Comparison of ENCODE assay signal across 8 mouse cellular contexts in genomic region chr8:76901430-76902204, GRCm38 (mm10). TPM values are rescaled to one million over a fixed set of nuclear protein-coding genes. Genes with fewer than 3 reads are reported as not detected.
DNase-seq lines count a peak whose midpoint lies in the region; ATAC-seq and TF ChIP-seq lines count a peak whose summit lies in the region.

No protein-coding gene starts in this region.

- no peaks in the 10 kb centered on the region for H3K36me3 ChIP-seq in hindbrain, embryonic 11.5 days (ENCODE audit: control insufficient read depth, insufficient read depth, low read length)
- no peaks in the 10 kb centered on the region for H3K36me3 ChIP-seq in lung, embryonic 16.5 days (ENCODE audit: control insufficient read depth, insufficient read depth, low read length)
- H3K36me3 ChIP-seq in thymus, adult 2 months (ENCODE audit: control insufficient read depth, insufficient read depth, low read length) = no peaks in the 10 kb centered on the region

- peaks cover 20% of the 10 kb centered on the region for H3K27me3 ChIP-seq in hindbrain, embryonic 11.5 days (ENCODE audit: control insufficient read depth, insufficient read depth, low read length)
- H3K27me3 ChIP-seq in lung, embryonic 16.5 days (ENCODE audit: control insufficient read depth, insufficient read depth, low read depth, low read length) = peaks cover 34% of the 10 kb centered on the region
- peaks cover 16% of the 10 kb centered on the region; the same call in 1 of the 2 replicates for H3K27me3 ChIP-seq in thymus, adult 2 months (ENCODE audit: control insufficient read depth, insufficient read depth, low read length)

- peak overlapping the region; percentile 57 for H3K4me3 ChIP-seq in hindbrain, embryonic 11.5 days (ENCODE audit: low read depth, low read length)
- H3K4me3 ChIP-seq in lung, embryonic 16.5 days (ENCODE audit: low read length) = peak overlapping the region; percentile 73
- peak overlapping the region; percentile 32 for H3K4me3 ChIP-seq in thymus, adult 2 months (ENCODE audit: control insufficient read depth, insufficient read depth, low read length)

- H3K4me2 ChIP-seq in hindbrain, embryonic 11.5 days (replicated peaks; ENCODE audit: low read depth, low read length) = peak overlapping the region; percentile 99
- peak overlapping the region; percentile 100 for H3K4me2 ChIP-seq in lung, embryonic 16.5 days (ENCODE audit: low read depth, low read length)

- WGBS in hindbrain, embryonic 11.5 days = under 1% methylated on average over 33 of the region's 41 CpGs
- under 1% methylated on average over 41 of the region's 41 CpGs for WGBS in lung, embryonic 16.5 days
- under 1% methylated on average over 41 of the region's 41 CpGs for WGBS in thymus, adult 2 months

- TF ChIP-seq CTCF in thymus, adult 2 months (IDR thresholded peaks at IDR 0.05; ENCODE audit: borderline replicate concordance, control insufficient read depth, extremely low read depth, insufficient read depth, low read length, poor library complexity) = no peak

- no peak overlapping the region for H3K27ac ChIP-seq in hindbrain, embryonic 11.5 days (ENCODE audit: low read depth, low read length)
- H3K27ac ChIP-seq in lung, embryonic 16.5 days (ENCODE audit: low read length) = no peak overlapping the region
- no peak overlapping the region for H3K27ac ChIP-seq in thymus, adult 2 months (ENCODE audit: control insufficient read depth, insufficient read depth, low read length)

- H3K4me1 ChIP-seq in hindbrain, embryonic 11.5 days (replicated peaks; ENCODE audit: control insufficient read depth, insufficient read depth, low read length) = no peaks in the 10 kb centered on the region; the same call in 1 of the 2 replicates
- H3K4me1 ChIP-seq in lung, embryonic 16.5 days (replicated peaks; ENCODE audit: control insufficient read depth, insufficient read depth, low read length) = peaks cover 15% of the 10 kb centered on the region
- H3K4me1 ChIP-seq in thymus, adult 2 months (replicated peaks; ENCODE audit: control insufficient read depth, insufficient read depth, low read length) = peaks cover 3% of the 10 kb centered on the region

- H3K9ac ChIP-seq in hindbrain, embryonic 11.5 days (ENCODE audit: low read depth, low read length) = no peak overlapping the region
- H3K9ac ChIP-seq in lung, embryonic 16.5 days (ENCODE audit: low read length) = peak overlapping the region; percentile 70

- peak; percentile 97 for ATAC-seq in hindbrain, embryonic 11.5 days (ENCODE audit: low FRiP score)
- ATAC-seq in lung, embryonic 16.5 days (ENCODE audit: low read depth) = peak; percentile 97

- no peak for TF ChIP-seq POLR2A in thymus, adult 2 months (IDR thresholded peaks at IDR 0.05; ENCODE audit: control insufficient read depth, extremely low read depth, insufficient read depth, low read length, poor library complexity)

- no peaks in the 10 kb centered on the region for H3K9me3 ChIP-seq in hindbrain, embryonic 11.5 days (ENCODE audit: control insufficient read depth, low read length)
- H3K9me3 ChIP-seq in lung, embryonic 16.5 days (ENCODE audit: control insufficient read depth, low read length) = no peaks in the 10 kb centered on the region

- peak; percentile 94 for DNase-seq in NIH3T3 (ENCODE audit: low read depth)
- DNase-seq in cerebellum, adult 9-11 months = peak; percentile 98
- DNase-seq in frontal cortex, postnatal 10 days (ENCODE audit: low spot score in 2 of 2) = peak; percentile 93 to 94
- peak; percentile 93 for DNase-seq in hindbrain, embryonic 11.5 days (ENCODE audit: low spot score)
- peak; percentile 98 for DNase-seq in layer of hippocampus, adult 9-11 months
- DNase-seq in ovary, adult 18-20 months (ENCODE audit: low spot score) = peak; percentile 97
- peak; percentile 33 for DNase-seq in thymus, adult 2 months

RNA-seq across cellular contexts. Expression of gene Nr3c2, which starts 2.4 kb away (rescaled TPM):
- polyA plus RNA-seq in hindbrain, embryonic 11.5 days (2014; fragmentation: Nextera tagmentation; extraction: Ambion mirVana) = 1.3 TPM in 2 replicates
- 3.6 TPM in 2 replicates for polyA plus RNA-seq in lung, embryonic 16.5 days (2015; fragmentation: Nextera tagmentation; extraction: Ambion mirVana)
- polyA plus RNA-seq in thymus, adult 2 months (2012; rRNA removed) = 1.1 and 1.5 TPM in 2 replicates

Comparison
In these comparisons a context has a peak if more than half of its experiments do, and no peak if none do; other contexts are left out.
1. DNase-seq: peak in every context shown above with its lines; median percentile 98 in cerebellum, adult 9-11 months; 98 in layer of hippocampus, adult 9-11 months; 97 in ovary, adult 18-20 months; 94 in NIH3T3; 94 in frontal cortex, postnatal 10 days; 93 in hindbrain, embryonic 11.5 days; 33 in thymus, adult 2 months.